ENCODE assay signal across 9 mouse cellular contexts in genomic region chr15:102459847-102460246, GRCm38 (mm10). TPM values are rescaled to one million over a fixed set of nuclear protein-coding genes. Genes with fewer than 3 reads are reported as not detected.
DNase-seq lines count a peak whose midpoint lies in the region; ATAC-seq and TF ChIP-seq lines count a peak whose summit lies in the region.
"Had no signal": no experiment of that assay in that cellular context is flagged by ENCODE, and none has a peak within 500 bp of the region (broad histone marks: within the 10 kb centered on the region; RNA-seq: fewer than 3 reads in every experiment).

No protein-coding gene starts in this region.

- DNase-seq in lung, postnatal 0 days (ENCODE audit: low spot score): no peak
- DNase-seq in lung, postnatal 4 days: no peak
- no peak for DNase-seq in limb, embryonic 10.5 days (ENCODE audit: low spot score)
- no peak for DNase-seq in MN1 (ENCODE audit: low spot score)
- DNase-seq in cerebellum, postnatal 36 days: no peak

- no peak for ATAC-seq in lung, postnatal 0 days
- ATAC-seq in frontal cortex, adult (ENCODE audit: low TSS enrichment): no peak

- no peaks in the 10 kb centered on the region for H3K36me3 ChIP-seq in lung, postnatal 0 days (ENCODE audit: insufficient read depth, low read length)
- peaks cover 11% of the 10 kb centered on the region for H3K36me3 ChIP-seq in limb, embryonic 10.5 days
- H3K36me3 ChIP-seq in small intestine, adult 2 months (ENCODE audit: control insufficient read depth, insufficient read depth, low read length): peaks cover 27% of the 10 kb centered on the region

- H3K27me3 ChIP-seq in lung, postnatal 0 days (replicated peaks; ENCODE audit: insufficient read depth, low read length): no peaks in the 10 kb centered on the region
- H3K27me3 ChIP-seq in limb, embryonic 10.5 days (ENCODE audit: low read depth, poor library complexity, severe bottlenecking): no peaks in the 10 kb centered on the region
- no peaks in the 10 kb centered on the region for H3K27me3 ChIP-seq in small intestine, adult 2 months (ENCODE audit: control insufficient read depth, insufficient read depth, low read length)

- 49% methylated on average over 5 of the region's 5 CpGs for WGBS in lung, postnatal 0 days
- WGBS in limb, embryonic 10.5 days: 70% methylated on average over 5 of the region's 5 CpGs
- 13% methylated on average over 5 of the region's 5 CpGs for WGBS in small intestine, adult 2 months

- no peaks in the 10 kb centered on the region for H3K4me1 ChIP-seq in lung, postnatal 0 days (ENCODE audit: insufficient read depth, low read depth, low read length)
- H3K4me1 ChIP-seq in embryonic fibroblast, embryonic 13.5 days (ENCODE audit: control insufficient read depth, insufficient read depth, low read length): peaks cover 11% of the 10 kb centered on the region; the same call in 1 of the 2 replicates
- peaks cover 24% of the 10 kb centered on the region for H3K4me1 ChIP-seq in limb, embryonic 10.5 days
- H3K4me1 ChIP-seq in small intestine, adult 2 months (ENCODE audit: control insufficient read depth, insufficient read depth, insufficient read length, low read length): peaks cover 10% of the 10 kb centered on the region

- no peak overlapping the region for H3K9ac ChIP-seq in lung, postnatal 0 days (replicated peaks; ENCODE audit: low read depth)

- TF ChIP-seq EP300 in lung, postnatal 0 days (IDR thresholded peaks at IDR 0.05): no peak

- peak overlapping the region; percentile 51 for H3K4me2 ChIP-seq in lung, postnatal 0 days (replicated peaks; ENCODE audit: low read depth, low read length)

- no peaks in the 10 kb centered on the region for H3K9me3 ChIP-seq in lung, postnatal 0 days (ENCODE audit: low read length)
- H3K9me3 ChIP-seq in limb, embryonic 10.5 days (replicated peaks): no peaks in the 10 kb centered on the region

- TF ChIP-seq CTCF in lung, postnatal 0 days (IDR thresholded peaks at IDR 0.05): no peak
- no peak for TF ChIP-seq CTCF in embryonic fibroblast, embryonic 13.5 days (IDR thresholded peaks at IDR 0.05; ENCODE audit: borderline replicate concordance, insufficient read depth, low read length)
- TF ChIP-seq CTCF in small intestine, adult 2 months (IDR thresholded peaks at IDR 0.05; ENCODE audit: extremely low read depth, insufficient read length, insufficient replicate concordance, low read depth, low read length): no peak

- H3K27ac ChIP-seq in lung, postnatal 0 days (ENCODE audit: low read length): no peak overlapping the region
- H3K27ac ChIP-seq in embryonic fibroblast, embryonic 13.5 days (ENCODE audit: insufficient read depth, low read length): peak overlapping the region; percentile 6; the same call in 1 of the 2 replicates
- H3K27ac ChIP-seq in limb, embryonic 10.5 days: no peak overlapping the region
- H3K27ac ChIP-seq in small intestine, adult 2 months (ENCODE audit: insufficient read depth, low read depth, low read length): peak overlapping the region; percentile 80

- no peak for TF ChIP-seq POLR2A in embryonic fibroblast, embryonic 13.5 days (IDR thresholded peaks at IDR 0.05; ENCODE audit: low read depth, low read length)
- TF ChIP-seq POLR2A in small intestine, adult 2 months (IDR thresholded peaks at IDR 0.05; ENCODE audit: low read depth, low read length): peak; percentile 37; the same call in 1 of the 2 replicates

- no peak overlapping the region for H3K4me3 ChIP-seq in lung, postnatal 0 days (ENCODE audit: low read depth, low read length)
- H3K4me3 ChIP-seq in embryonic fibroblast, embryonic 13.5 days (ENCODE audit: insufficient read depth, low read length): peak overlapping the region; percentile 80
- H3K4me3 ChIP-seq in limb, embryonic 10.5 days: 0 out of 2 replicates have a peak overlapping the region, but pooled peaks have one; percentile 56
- H3K4me3 ChIP-seq in small intestine, adult 2 months (ENCODE audit: low read depth, low read length): peak overlapping the region; percentile 69

RNA-seq across cellular contexts. Expression of gene Prr13, which starts 1.0 kb away (rescaled TPM):
- 110 and 128 TPM in 2 replicates for polyA plus RNA-seq in lung, postnatal 0 days (2015; fragmentation: Nextera tagmentation; extraction: Ambion mirVana)
- polyA plus RNA-seq in embryonic fibroblast, embryonic 13.5 days (2011; ENCODE audit: insufficient read length, low read depth, missing spikeins): 127 and 155 TPM in 2 replicates
- polyA plus RNA-seq in limb, embryonic 10.5 days (2016; fragmentation: Nextera tagmentation; extraction: Ambion mirVana): 57.6 and 60.5 TPM in 2 replicates
- 351 and 585 TPM in 2 replicates for polyA plus RNA-seq in small intestine, adult 2 months (2012; rRNA removed)

RNA-seq across cellular contexts. Expression of gene Pcbp2, which starts 10.5 kb away (rescaled TPM):
- polyA plus RNA-seq in lung, postnatal 0 days (2015; fragmentation: Nextera tagmentation; extraction: Ambion mirVana): 154 and 157 TPM in 2 replicates
- polyA plus RNA-seq in embryonic fibroblast, embryonic 13.5 days (2011; ENCODE audit: insufficient read length, low read depth, missing spikeins): 653 and 702 TPM in 2 replicates
- polyA plus RNA-seq in limb, embryonic 10.5 days (2016; fragmentation: Nextera tagmentation; extraction: Ambion mirVana): 230 and 235 TPM in 2 replicates
- polyA plus RNA-seq in small intestine, adult 2 months (2012; rRNA removed): 215 and 442 TPM in 2 replicates

RNA-seq across cellular contexts. Expression of gene Amhr2, which starts 14.7 kb away (rescaled TPM):
- polyA plus RNA-seq in lung, postnatal 0 days (2015; fragmentation: Nextera tagmentation; extraction: Ambion mirVana): 8.3 and 11.0 TPM in 2 replicates
- not detected in 2 replicates for polyA plus RNA-seq in embryonic fibroblast, embryonic 13.5 days (2011; ENCODE audit: insufficient read length, low read depth, missing spikeins)
- 0.15 TPM in 1 of 2 replicates, not detected in the other for polyA plus RNA-seq in limb, embryonic 10.5 days (2016; fragmentation: Nextera tagmentation; extraction: Ambion mirVana)
- polyA plus RNA-seq in small intestine, adult 2 months (2012; rRNA removed): 0.18 and 2.7 TPM in 2 replicates

RNA-seq across cellular contexts. Expression of gene Gm10337, which starts 43.7 kb away (rescaled TPM):
- polyA plus RNA-seq in lung, postnatal 0 days (2015; fragmentation: Nextera tagmentation; extraction: Ambion mirVana): 2.0 TPM in 1 of 2 replicates, not detected in the other
- not detected in 2 replicates for polyA plus RNA-seq in embryonic fibroblast, embryonic 13.5 days (2011; ENCODE audit: insufficient read length, low read depth, missing spikeins)
- polyA plus RNA-seq in limb, embryonic 10.5 days (2016; fragmentation: Nextera tagmentation; extraction: Ambion mirVana): 3.8 and 4.8 TPM in 2 replicates
- polyA plus RNA-seq in small intestine, adult 2 months (2012; rRNA removed): not detected in 2 replicates
- polyA plus RNA-seq: brain, embryonic 14.5 days had no signal

RNA-seq across cellular contexts. Expression of gene Sp1, which starts 53.9 kb away (rescaled TPM):
- polyA plus RNA-seq in lung, postnatal 0 days (2015; fragmentation: Nextera tagmentation; extraction: Ambion mirVana): 7.3 and 8.6 TPM in 2 replicates
- 42.6 and 51.9 TPM in 2 replicates for polyA plus RNA-seq in embryonic fibroblast, embryonic 13.5 days (2011; ENCODE audit: insufficient read length, low read depth, missing spikeins)
- 9.1 and 9.8 TPM in 2 replicates for polyA plus RNA-seq in limb, embryonic 10.5 days (2016; fragmentation: Nextera tagmentation; extraction: Ambion mirVana)
- 7.0 and 13.8 TPM in 2 replicates for polyA plus RNA-seq in small intestine, adult 2 months (2012; rRNA removed)

Comparison
In these comparisons a context has a peak if more than half of its experiments do, and no peak if none do; other contexts are left out.
1. H3K27ac ChIP-seq: peak in embryonic fibroblast, embryonic 13.5 days (single experiment) and small intestine, adult 2 months (single experiment); none in lung, postnatal 0 days (single experiment) and limb, embryonic 10.5 days (single experiment).